Mouse (Mus musculus) neural tube, embryonic 14.5 days (tissue): ENCODE measurements around the gene Abhd17a. TPM values are rescaled to one million over a fixed set of nuclear protein-coding genes. Genes with fewer than 3 reads are reported as not detected.

Source experiments
- ATAC-seq: fragments of 200-750 bp; cut with Nextera tagmentation; 2 replicates; pipeline ENCODE4 v1.8.0; 2017; ENCODE audit warnings: low read depth, mild to moderate bottlenecking, moderate TSS enrichment, moderate library complexity
- H3K27ac ChIP-seq: fragments of 300-500 bp; sonication (generic); 2 replicates; pipeline ENCODE4 v1.5.1; 2014; ENCODE audit warnings: low read depth, mild to moderate bottlenecking, control low read depth, low read length, moderate library complexity, mixed read lengths
- H3K27me3 ChIP-seq: fragments of 300-500 bp; sonication (generic); 2 replicates; pipeline ENCODE4 v1.6.1; 2014; ENCODE audit warnings: low read length; ENCODE audit not compliant: control insufficient read depth, insufficient read depth
- H3K36me3 ChIP-seq: fragments of 300-500 bp; sonication (generic); 2 replicates; pipeline ENCODE4 v1.6.1; 2014; ENCODE audit warnings: low read length, mixed read lengths; ENCODE audit not compliant: control insufficient read depth, insufficient read depth
- H3K4me1 ChIP-seq: fragments of 300-500 bp; sonication (generic); 2 replicates; pipeline ENCODE4 v1.6.1; 2014; ENCODE audit warnings: low read length; ENCODE audit not compliant: control insufficient read depth, insufficient read depth
- H3K4me2 ChIP-seq: fragments of 300-500 bp; sonication (generic); 2 replicates; pipeline ENCODE4 v1.6.1; 2014; ENCODE audit warnings: mild to moderate bottlenecking, low read depth, low read length, control low read depth
- H3K4me3 ChIP-seq: fragments of 300-500 bp; sonication (generic); 2 replicates; pipeline ENCODE4 v1.5.1; 2014; ENCODE audit warnings: low read depth, low read length, control low read depth, mixed read lengths
- H3K9ac ChIP-seq: fragments of 300-500 bp; sonication (generic); replicated peaks from 2 replicates; pipeline ENCODE4 v1.6.1; 2014; ENCODE audit warnings: low read depth, mild to moderate bottlenecking, control low read depth, low read length, mixed read lengths
- H3K9me3 ChIP-seq: fragments of 300-500 bp; sonication (generic); 2 replicates; pipeline ENCODE4 v1.6.1; 2016; ENCODE audit warnings: low read length; ENCODE audit not compliant: control insufficient read depth
- WGBS: fragments of 180-500 bp; shearing (Covaris S2); extraction: QIAGEN DNeasy Blood & Tissue Kit; methylation state at CpG from one replicate; pipeline ENCODE4 v1.1.7; 2014; 5-methylcytosine and 5-hydroxymethylcytosine counted together
- polyA plus RNA-seq: library from polyadenylated mRNA; unstranded; fragments of >200 nt; fragmentation: Nextera tagmentation; extraction: Ambion mirVana; gene quantifications from 2 replicates; pipeline ENCODE4 v1.2.1, GENCODE M21; 2014

Abhd17a gene
- polyA plus RNA-seq, 1 experiment from 2014 or later: 155 TPM

GRCm38 (mm10) chr10:80559431-80559830 is 30.7 kb downstream of the Abhd17a start:
- H3K4me3 ChIP-seq: peak overlapping the region; percentile 10; the same call in 1 of the 2 replicates
- 0 out of 2 replicates have a peak, but pooled peaks cover 2% of the 10 kb centered on the region for H3K27me3 ChIP-seq
- no peaks in the 10 kb centered on the region for H3K9me3 ChIP-seq
- 95% methylated on average over 7 of the region's 7 CpGs for WGBS
- H3K4me2 ChIP-seq: no peak overlapping the region
- H3K36me3 ChIP-seq: no peaks in the 10 kb centered on the region
- no peak for ATAC-seq
- no peak overlapping the region for H3K27ac ChIP-seq
- H3K4me1 ChIP-seq: peaks cover 30% of the 10 kb centered on the region
- no peak overlapping the region for H3K9ac ChIP-seq

DNA sequence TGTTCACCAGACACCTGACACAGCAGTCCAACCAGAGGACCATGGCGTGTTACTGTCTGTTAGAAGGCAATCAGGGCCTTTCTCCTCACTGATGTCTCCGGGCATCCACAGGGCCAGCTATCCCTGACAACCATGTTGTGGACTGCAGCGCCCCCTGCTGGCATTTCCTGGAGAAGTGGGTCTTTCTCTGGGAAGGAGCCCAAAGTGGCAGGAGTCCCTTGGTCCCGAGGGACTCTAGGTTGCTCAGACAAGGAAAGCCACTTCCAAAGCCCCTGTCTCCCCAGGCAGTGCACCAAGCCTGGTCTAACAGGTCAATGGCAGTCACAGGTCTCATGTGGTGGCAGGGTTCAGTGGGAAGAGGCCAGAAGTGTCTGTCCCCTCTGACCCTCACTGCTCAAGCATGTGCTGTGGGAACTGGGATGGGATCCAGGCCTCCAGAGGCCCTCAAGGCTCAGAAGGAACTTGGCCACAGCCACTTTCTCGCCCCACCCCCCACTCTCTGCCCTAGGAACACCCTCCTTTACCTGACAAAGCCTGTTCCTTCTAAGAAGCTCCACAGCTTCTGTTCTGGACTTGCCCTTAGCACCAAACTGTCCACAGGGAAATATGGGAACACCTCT is 32.7 kb downstream of the Abhd17a start:
- peaks cover 26% of the 10 kb centered on the region for H3K4me1 ChIP-seq
- H3K4me3 ChIP-seq: no peak overlapping the region
- H3K4me2 ChIP-seq: no peak overlapping the region
- no peak overlapping the region for H3K9ac ChIP-seq
- no peak overlapping the region for H3K27ac ChIP-seq
- ATAC-seq: no peak
- WGBS: 38% methylated on average over 5 of the region's 5 CpGs
- no peaks in the 10 kb centered on the region for H3K36me3 ChIP-seq
- 0 out of 2 replicates have a peak, but pooled peaks cover 2% of the 10 kb centered on the region for H3K27me3 ChIP-seq
- no peaks in the 10 kb centered on the region for H3K9me3 ChIP-seq

DNA sequence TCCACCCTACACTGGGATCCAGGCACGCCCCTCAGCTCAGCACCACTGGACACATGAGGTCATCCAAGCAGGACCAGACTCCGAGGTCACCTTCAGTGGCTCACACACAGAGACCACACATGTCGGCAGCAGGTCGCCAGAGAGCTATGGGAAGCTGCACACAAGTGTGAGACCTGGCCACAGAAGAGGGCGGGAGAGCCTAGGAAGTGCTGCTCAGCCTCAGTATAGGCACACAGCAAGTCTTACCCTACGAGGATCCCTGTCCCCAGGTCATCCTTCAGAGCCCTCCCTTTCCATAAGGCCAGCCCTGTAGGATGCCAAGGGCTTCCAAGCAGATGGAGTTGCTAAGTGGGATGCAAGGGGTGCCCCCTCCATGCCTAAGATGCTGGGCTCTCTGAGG is 36.1 kb downstream of the Abhd17a start:
- no peak overlapping the region for H3K27ac ChIP-seq
- no peaks in the 10 kb centered on the region for H3K27me3 ChIP-seq
- peaks cover 7% of the 10 kb centered on the region; the same call in 1 of the 2 replicates for H3K4me1 ChIP-seq
- no peaks in the 10 kb centered on the region for H3K9me3 ChIP-seq
- no peak overlapping the region for H3K4me3 ChIP-seq
- 91% methylated on average over 6 of the region's 6 CpGs for WGBS
- H3K36me3 ChIP-seq: peaks cover 14% of the 10 kb centered on the region
- no peak overlapping the region for H3K4me2 ChIP-seq
- ATAC-seq: no peak
- no peak overlapping the region for H3K9ac ChIP-seq

- Histone ChIP-seq H3K27ac (no peak overlapping the region), H3K4me2 (no peak overlapping the region), H3K9ac (no peak overlapping the region), H3K9me3 (no peaks in the 10 kb centered on the region), H3K27me3 (no peaks in the 10 kb centered on the region), H3K4me3 (no peak overlapping the region), H3K4me1 (peaks cover 7% of the 10 kb centered on the region; the same call in 1 of the 2 replicates), H3K36me3 (peaks cover 14% of the 10 kb centered on the region)
- no peak for ATAC-seq
- WGBS: 94% methylated on average over 8 of the region's 8 CpGs
Observed at GRCm38 (mm10) chr10:80553575-80553974, 36.6 kb downstream of the Abhd17a start.

- no peaks in the 10 kb centered on the region for H3K27me3 ChIP-seq
- peaks cover 3% of the 10 kb centered on the region; the same call in 1 of the 2 replicates for H3K4me1 ChIP-seq
- no peak overlapping the region for H3K4me3 ChIP-seq
- H3K4me2 ChIP-seq: no peak overlapping the region
- 67% methylated on average over 9 of the region's 9 CpGs for WGBS
- no peak overlapping the region for H3K9ac ChIP-seq
- H3K36me3 ChIP-seq: peaks cover 19% of the 10 kb centered on the region
- ATAC-seq: no peak
- no peak overlapping the region for H3K27ac ChIP-seq
- H3K9me3 ChIP-seq: no peaks in the 10 kb centered on the region
Observed at GRCm38 (mm10) chr10:80552364-80552763, 37.8 kb downstream of the Abhd17a start.

DNA sequence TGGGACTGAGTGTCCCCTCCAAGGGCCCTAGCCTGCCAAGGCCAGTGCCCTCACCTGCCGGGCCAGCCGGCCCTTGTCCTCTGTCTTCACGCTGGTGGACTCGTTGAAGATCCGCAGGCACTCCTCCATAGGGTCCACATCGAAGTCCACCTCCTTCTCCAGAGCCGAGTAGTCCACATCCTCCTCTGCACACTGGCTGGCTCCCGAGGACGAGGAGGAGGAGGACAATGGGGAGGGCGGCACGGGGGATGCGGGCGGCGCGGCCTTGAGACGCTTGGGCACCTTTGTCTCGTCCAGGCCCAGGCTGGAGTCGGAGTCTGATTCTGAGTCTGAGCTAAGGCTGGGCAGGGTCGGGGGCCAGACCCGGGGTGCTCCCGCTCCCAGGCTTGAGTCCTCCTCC is 40.9 kb downstream of the Abhd17a start:
- Histone ChIP-seq H3K27me3 (no peaks in the 10 kb centered on the region), H3K9me3 (no peaks in the 10 kb centered on the region), H3K27ac (no peak overlapping the region), H3K9ac (no peak overlapping the region), H3K36me3 (peaks cover 45% of the 10 kb centered on the region), H3K4me3 (no peak overlapping the region), H3K4me2 (no peak overlapping the region), H3K4me1 (no peaks in the 10 kb centered on the region)
- 90% methylated on average over 21 of the region's 21 CpGs for WGBS
- no peak for ATAC-seq

- peak; percentile 59; the same call in 1 of the 2 replicates for ATAC-seq
- H3K36me3 ChIP-seq: peaks cover 53% of the 10 kb centered on the region
- H3K9ac ChIP-seq: no peak overlapping the region
- no peak overlapping the region for H3K4me3 ChIP-seq
- 76% methylated on average over 10 of the region's 10 CpGs for WGBS
- no peaks in the 10 kb centered on the region for H3K9me3 ChIP-seq
- no peaks in the 10 kb centered on the region for H3K4me1 ChIP-seq
- H3K27me3 ChIP-seq: no peaks in the 10 kb centered on the region
- no peak overlapping the region for H3K27ac ChIP-seq
- no peak overlapping the region for H3K4me2 ChIP-seq
Observed at GRCm38 (mm10) chr10:80548428-80549006, 41.6 kb downstream of the Abhd17a start.

- Histone ChIP-seq H3K9ac (no peak overlapping the region), H3K4me1 (no peaks in the 10 kb centered on the region), H3K36me3 (peaks cover 63% of the 10 kb centered on the region), H3K4me3 (no peak overlapping the region), H3K9me3 (no peaks in the 10 kb centered on the region), H3K4me2 (no peak overlapping the region), H3K27ac (no peak overlapping the region), H3K27me3 (no peaks in the 10 kb centered on the region)
- no peak for ATAC-seq
- 93% methylated on average over 15 of the region's 15 CpGs for WGBS
Observed at GRCm38 (mm10) chr10:80547539-80547938, 42.6 kb downstream of the Abhd17a start.

DNA sequence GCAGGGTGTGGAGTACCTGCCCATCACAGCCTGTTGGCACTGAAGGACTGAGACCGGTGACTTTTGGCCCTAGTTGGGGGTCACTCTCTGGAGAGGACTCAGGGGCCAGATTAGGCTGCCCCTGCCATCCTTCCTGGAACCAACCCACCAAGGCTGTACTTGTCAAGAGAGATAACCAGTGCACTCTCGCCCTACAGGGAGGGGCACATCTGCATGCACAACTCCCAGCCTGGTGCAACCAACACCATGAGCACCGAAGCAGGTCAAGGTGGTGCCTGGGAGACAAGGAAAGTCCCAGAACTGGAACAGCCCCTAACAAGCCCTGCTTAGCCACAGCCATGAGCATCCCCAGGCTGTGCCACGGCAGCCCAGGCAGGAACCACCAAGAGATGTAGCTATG is 43.2 kb downstream of the Abhd17a start:
- peaks cover 69% of the 10 kb centered on the region for H3K36me3 ChIP-seq
- ATAC-seq: no peak
- 99% methylated on average over 4 of the region's 4 CpGs for WGBS
- H3K27me3 ChIP-seq: no peaks in the 10 kb centered on the region
- H3K4me1 ChIP-seq: no peaks in the 10 kb centered on the region
- H3K9ac ChIP-seq: no peak overlapping the region
- no peak overlapping the region for H3K4me2 ChIP-seq
- no peak overlapping the region for H3K27ac ChIP-seq
- no peak overlapping the region for H3K4me3 ChIP-seq
- H3K9me3 ChIP-seq: no peaks in the 10 kb centered on the region
